Mouse (Mus musculus): ENCODE results near the gene Nxph4. TPM values are rescaled to one million over a fixed set of nuclear protein-coding genes. Genes with fewer than 3 reads are reported as not detected.
A peak's percentile ranks its signal among the peaks of the same experiment; 100 is the strongest.

Nxph4 gene
- polyA plus RNA-seq, 1 experiment from 2014 or later: 2.3 TPM

GRCm38 (mm10) chr10:127519041-127519701 is 15.2 kb downstream of the Nxph4 start:
- Histone ChIP-seq H3K9me3 (ENCODE audit: low read length) (no peaks in the 10 kb centered on the region), H3K27ac (ENCODE audit: low read length) (no peak overlapping the region), H3K27me3 (ENCODE audit: insufficient read depth, low read length) (peaks cover 42% of the 10 kb centered on the region), H3K4me2 (replicated peaks; ENCODE audit: low read depth, low read length) (no peak overlapping the region), H3K36me3 (ENCODE audit: insufficient read depth, low read length) (peaks cover 22% of the 10 kb centered on the region), H3K4me1 (ENCODE audit: insufficient read depth, low read length) (peaks cover 52% of the 10 kb centered on the region), H3K4me3 (ENCODE audit: low read length) (no peak overlapping the region), H3K9ac (replicated peaks; ENCODE audit: low read length) (no peak overlapping the region)
- no peak for ATAC-seq (ENCODE audit: low FRiP score, low TSS enrichment)
- 92% methylated on average over 26 of the region's 26 CpGs for WGBS

- H3K9me3 ChIP-seq (ENCODE audit: low read length): no peaks in the 10 kb centered on the region
- H3K27me3 ChIP-seq (ENCODE audit: insufficient read depth, low read length): peaks cover 42% of the 10 kb centered on the region
- no peak overlapping the region for H3K4me2 ChIP-seq (replicated peaks; ENCODE audit: low read depth, low read length)
- 93% methylated on average over 22 of the region's 22 CpGs for WGBS
- peaks cover 63% of the 10 kb centered on the region for H3K4me1 ChIP-seq (ENCODE audit: insufficient read depth, low read length)
- H3K36me3 ChIP-seq (ENCODE audit: insufficient read depth, low read length): peaks cover 22% of the 10 kb centered on the region
- no peak overlapping the region for H3K9ac ChIP-seq (replicated peaks; ENCODE audit: low read length)
- ATAC-seq (ENCODE audit: low FRiP score, low TSS enrichment): no peak
- H3K4me3 ChIP-seq (ENCODE audit: low read length): no peak overlapping the region
- no peak overlapping the region for H3K27ac ChIP-seq (ENCODE audit: low read length)
These were observed 16.4 kb downstream of the Nxph4 start for GRCm38 (mm10) chr10:127517941-127518340.

DNA sequence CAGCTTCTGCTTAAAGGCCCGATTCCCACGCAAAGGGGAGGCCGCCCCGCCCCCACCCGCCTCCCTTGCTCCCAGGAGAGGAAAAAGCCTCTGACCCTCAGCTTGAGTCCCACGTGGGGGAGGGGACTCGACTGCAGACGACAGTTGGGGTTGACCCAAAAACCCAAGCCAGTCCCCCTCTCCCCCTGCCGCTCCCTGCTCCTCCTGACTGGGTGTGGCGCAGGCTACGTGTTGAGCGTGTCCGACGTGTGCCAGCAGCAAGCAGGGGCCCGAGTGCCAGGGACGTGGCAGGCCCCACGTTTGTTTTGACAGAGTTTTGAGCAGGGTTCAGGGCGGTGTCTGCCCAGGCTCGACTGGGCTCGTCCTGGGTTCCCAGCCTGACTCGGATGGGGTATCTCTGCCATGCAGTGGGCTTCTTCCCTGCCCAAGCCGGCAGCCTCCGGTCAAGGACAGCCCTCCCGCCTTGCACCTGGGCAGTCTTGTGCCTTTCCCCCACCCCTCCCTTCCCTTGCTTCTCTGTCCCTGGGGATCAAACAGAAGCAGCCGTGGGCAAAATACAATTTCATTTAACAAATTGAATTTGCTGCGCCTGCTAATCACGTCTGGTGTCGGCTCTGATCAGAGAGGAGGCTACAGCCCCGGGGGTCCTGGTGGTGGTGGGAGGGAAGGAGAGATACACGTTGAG is 17.6 kb downstream of the Nxph4 start:
- Histone ChIP-seq H3K27me3 (ENCODE audit: insufficient read depth, low read length) (peaks cover 49% of the 10 kb centered on the region), H3K4me3 (ENCODE audit: low read length) (peak overlapping the region; percentile 31), H3K27ac (ENCODE audit: low read length) (peak overlapping the region; percentile 78), H3K4me1 (ENCODE audit: insufficient read depth, low read length) (peaks cover 70% of the 10 kb centered on the region), H3K4me2 (replicated peaks; ENCODE audit: low read depth, low read length) (peak overlapping the region; percentile 52), H3K36me3 (ENCODE audit: insufficient read depth, low read length) (peaks cover 22% of the 10 kb centered on the region), H3K9me3 (ENCODE audit: low read length) (no peaks in the 10 kb centered on the region), H3K9ac (replicated peaks; ENCODE audit: low read length) (peak overlapping the region; percentile 47)
- peak; percentile 16 for ATAC-seq (ENCODE audit: low FRiP score, low TSS enrichment)
- WGBS: 5% methylated on average over 30 of the region's 30 CpGs

GRCm38 (mm10) chr10:127515983-127516459 is 18.3 kb downstream of the Nxph4 start:
- Histone ChIP-seq H3K9me3 (ENCODE audit: low read length) (no peaks in the 10 kb centered on the region), H3K36me3 (ENCODE audit: insufficient read depth, low read length) (peaks cover 22% of the 10 kb centered on the region), H3K9ac (replicated peaks; ENCODE audit: low read length) (peak overlapping the region; percentile 47), H3K27ac (ENCODE audit: low read length) (peak overlapping the region; percentile 78), H3K27me3 (ENCODE audit: insufficient read depth, low read length) (peaks cover 56% of the 10 kb centered on the region), H3K4me3 (ENCODE audit: low read length) (peak overlapping the region; percentile 31), H3K4me2 (replicated peaks; ENCODE audit: low read depth, low read length) (peak overlapping the region; percentile 52), H3K4me1 (ENCODE audit: insufficient read depth, low read length) (peaks cover 70% of the 10 kb centered on the region)
- WGBS: 22% methylated on average over 8 of the region's 8 CpGs
- ATAC-seq (ENCODE audit: low FRiP score, low TSS enrichment): no peak

GRCm38 (mm10) chr10:127515271-127515982 is 18.9 kb downstream of the Nxph4 start:
- H3K27me3 ChIP-seq (ENCODE audit: insufficient read depth, low read length): peaks cover 62% of the 10 kb centered on the region
- WGBS: 31% methylated on average over 9 of the region's 9 CpGs
- H3K36me3 ChIP-seq (ENCODE audit: insufficient read depth, low read length): peaks cover 22% of the 10 kb centered on the region
- H3K4me2 ChIP-seq (replicated peaks; ENCODE audit: low read depth, low read length): peak overlapping the region; percentile 52
- peak overlapping the region; percentile 17 for H3K4me3 ChIP-seq (ENCODE audit: low read length)
- no peak for ATAC-seq (ENCODE audit: low FRiP score, low TSS enrichment)
- H3K9me3 ChIP-seq (ENCODE audit: low read length): no peaks in the 10 kb centered on the region
- peak overlapping the region; percentile 9; the same call in 1 of the 2 replicates for H3K9ac ChIP-seq (replicated peaks; ENCODE audit: low read length)
- peaks cover 68% of the 10 kb centered on the region for H3K4me1 ChIP-seq (ENCODE audit: insufficient read depth, low read length)
- H3K27ac ChIP-seq (ENCODE audit: low read length): peak overlapping the region; percentile 31; the same call in 1 of the 2 replicates

- peaks cover 17% of the 10 kb centered on the region for H3K36me3 ChIP-seq (ENCODE audit: insufficient read depth, low read length)
- H3K27ac ChIP-seq (ENCODE audit: low read length): peak within 1 kb of the TSS; percentile 31; the same call in 1 of the 2 replicates
- 16% methylated on average over 6 of the region's 6 CpGs for WGBS
- H3K4me2 ChIP-seq (replicated peaks; ENCODE audit: low read depth, low read length): peak within 1 kb of the TSS; percentile 52
- peak within 1 kb of the TSS; percentile 9; the same call in 1 of the 2 replicates for H3K9ac ChIP-seq (replicated peaks; ENCODE audit: low read length)
- no peak for ATAC-seq (ENCODE audit: low FRiP score, low TSS enrichment)
- no peaks in the 10 kb centered on the region for H3K9me3 ChIP-seq (ENCODE audit: low read length)
- H3K4me1 ChIP-seq (ENCODE audit: insufficient read depth, low read length): peaks cover 70% of the 10 kb centered on the region
- H3K4me3 ChIP-seq (ENCODE audit: low read length): peak within 1 kb of the TSS; percentile 17
- peaks cover 68% of the 10 kb centered on the region for H3K27me3 ChIP-seq (ENCODE audit: insufficient read depth, low read length)
These were observed 19.6 kb downstream of the Nxph4 start, which contains the start of gene Ndufa4l2 for GRCm38 (mm10) chr10:127514764-127515163. Gene Ndufa4l2, plus strand, starts transcription at chr10:127514967.

- Histone ChIP-seq H3K4me2 (replicated peaks; ENCODE audit: low read depth, low read length) (peak overlapping the region; percentile 52; the same call in 1 of the 2 replicates), H3K4me3 (ENCODE audit: low read length) (no peak overlapping the region), H3K9ac (replicated peaks; ENCODE audit: low read length) (no peak overlapping the region), H3K27ac (ENCODE audit: low read length) (peak overlapping the region; percentile 19; the same call in 1 of the 2 replicates), H3K27me3 (ENCODE audit: insufficient read depth, low read length) (peaks cover 74% of the 10 kb centered on the region), H3K4me1 (ENCODE audit: insufficient read depth, low read length) (peaks cover 76% of the 10 kb centered on the region), H3K9me3 (ENCODE audit: low read length) (no peaks in the 10 kb centered on the region), H3K36me3 (ENCODE audit: insufficient read depth, low read length) (peaks cover 13% of the 10 kb centered on the region; the same call in 1 of the 2 replicates)
- WGBS: 17% methylated on average over 13 of the region's 13 CpGs
- no peak for ATAC-seq (ENCODE audit: low FRiP score, low TSS enrichment)
These were observed 20.2 kb downstream of the Nxph4 start for GRCm38 (mm10) chr10:127514111-127514698.

DNA sequence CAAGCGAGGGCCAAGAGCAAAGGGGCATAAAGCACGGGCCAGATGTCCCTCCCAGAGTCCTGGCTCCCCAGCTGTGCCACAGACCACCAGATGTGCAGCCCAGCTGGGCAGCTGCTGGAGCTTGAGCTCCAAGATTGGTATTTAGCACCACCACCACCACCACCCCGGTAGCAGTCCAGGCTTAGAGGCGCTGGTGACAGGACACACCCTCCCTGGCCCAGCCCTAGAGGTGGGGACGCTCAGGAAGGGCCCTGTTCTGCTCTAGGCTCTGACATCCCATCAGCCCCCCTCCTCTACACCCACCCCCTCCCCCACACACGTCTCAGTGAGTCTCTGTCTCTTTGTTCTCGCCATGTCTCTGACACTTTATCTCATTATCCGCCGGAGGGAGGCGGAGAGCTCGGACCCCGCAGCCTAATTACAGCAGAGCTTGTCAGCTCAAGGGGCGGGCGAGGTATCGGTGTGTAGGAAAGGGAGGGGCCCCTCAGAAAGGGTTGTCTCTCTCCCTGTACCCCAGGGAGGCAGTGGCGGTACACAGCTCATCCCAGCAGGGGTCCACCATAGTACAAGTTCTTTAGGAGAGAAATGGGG is 20.8 kb downstream of the Nxph4 start:
- no peaks in the 10 kb centered on the region for H3K9me3 ChIP-seq (ENCODE audit: low read length)
- no peak overlapping the region for H3K27ac ChIP-seq (ENCODE audit: low read length)
- 0 out of 2 replicates have a peak overlapping the region, but pooled peaks have one; percentile 13 for H3K4me3 ChIP-seq (ENCODE audit: low read length)
- H3K27me3 ChIP-seq (ENCODE audit: insufficient read depth, low read length): peaks cover 76% of the 10 kb centered on the region
- WGBS: 1% methylated on average over 16 of the region's 16 CpGs
- peaks cover 11% of the 10 kb centered on the region; the same call in 1 of the 2 replicates for H3K36me3 ChIP-seq (ENCODE audit: insufficient read depth, low read length)
- peaks cover 80% of the 10 kb centered on the region for H3K4me1 ChIP-seq (ENCODE audit: insufficient read depth, low read length)
- peak overlapping the region; percentile 82 for H3K4me2 ChIP-seq (replicated peaks; ENCODE audit: low read depth, low read length)
- no peak overlapping the region for H3K9ac ChIP-seq (replicated peaks; ENCODE audit: low read length)
- ATAC-seq (ENCODE audit: low FRiP score, low TSS enrichment): no peak

DNA sequence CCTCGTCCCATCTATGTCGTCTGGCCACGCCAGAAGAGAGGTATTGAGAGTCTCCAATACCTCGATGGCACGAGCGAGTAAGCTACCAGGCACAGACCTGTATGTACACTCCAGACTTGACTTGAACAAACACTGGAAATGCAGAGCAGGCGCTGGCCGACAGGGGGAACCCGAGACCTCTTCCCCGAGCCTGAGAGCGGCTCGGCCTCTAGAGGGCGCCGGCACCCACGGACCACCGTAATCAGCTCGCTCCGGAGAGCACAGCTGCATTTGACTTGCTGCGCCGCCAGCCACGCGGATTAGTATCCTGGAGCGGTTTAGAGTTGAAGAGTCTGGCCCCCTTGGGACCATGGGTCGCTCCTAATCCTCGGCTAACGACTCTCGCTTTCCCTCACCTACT is 21.5 kb downstream of the Nxph4 start:
- Histone ChIP-seq H3K4me3 (ENCODE audit: low read length) (peak overlapping the region; percentile 13), H3K4me2 (replicated peaks; ENCODE audit: low read depth, low read length) (peak overlapping the region; percentile 82), H3K9ac (replicated peaks; ENCODE audit: low read length) (peak overlapping the region; percentile 8; the same call in 1 of the 2 replicates), H3K27me3 (ENCODE audit: insufficient read depth, low read length) (peaks cover 73% of the 10 kb centered on the region), H3K27ac (ENCODE audit: low read length) (no peak overlapping the region), H3K4me1 (ENCODE audit: insufficient read depth, low read length) (peaks cover 85% of the 10 kb centered on the region), H3K9me3 (ENCODE audit: low read length) (no peaks in the 10 kb centered on the region), H3K36me3 (ENCODE audit: insufficient read depth, low read length) (peaks cover 3% of the 10 kb centered on the region; the same call in 1 of the 2 replicates)
- under 1% methylated on average over 27 of the region's 27 CpGs for WGBS
- ATAC-seq (ENCODE audit: low FRiP score, low TSS enrichment): peak; percentile 26; the same call in 1 of the 2 replicates

All from kidney, embryonic 16.5 days (tissue).